Mouse (Mus musculus): ENCODE results near the gene Il1rapl1.

- TF ChIP-seq CTCF (IDR thresholded peaks at IDR 0.05; ENCODE audit: low read depth) (no peak), EP300 (optimal IDR thresholded peaks at IDR 0.05) (no peak)
Measured at GRCm38 (mm10) chrX:87897172-87897571, 218.3 kb downstream of the Il1rapl1 start.
